Comparison of ENCODE assay signal across 9 mouse cellular contexts in the genomic region with DNA sequence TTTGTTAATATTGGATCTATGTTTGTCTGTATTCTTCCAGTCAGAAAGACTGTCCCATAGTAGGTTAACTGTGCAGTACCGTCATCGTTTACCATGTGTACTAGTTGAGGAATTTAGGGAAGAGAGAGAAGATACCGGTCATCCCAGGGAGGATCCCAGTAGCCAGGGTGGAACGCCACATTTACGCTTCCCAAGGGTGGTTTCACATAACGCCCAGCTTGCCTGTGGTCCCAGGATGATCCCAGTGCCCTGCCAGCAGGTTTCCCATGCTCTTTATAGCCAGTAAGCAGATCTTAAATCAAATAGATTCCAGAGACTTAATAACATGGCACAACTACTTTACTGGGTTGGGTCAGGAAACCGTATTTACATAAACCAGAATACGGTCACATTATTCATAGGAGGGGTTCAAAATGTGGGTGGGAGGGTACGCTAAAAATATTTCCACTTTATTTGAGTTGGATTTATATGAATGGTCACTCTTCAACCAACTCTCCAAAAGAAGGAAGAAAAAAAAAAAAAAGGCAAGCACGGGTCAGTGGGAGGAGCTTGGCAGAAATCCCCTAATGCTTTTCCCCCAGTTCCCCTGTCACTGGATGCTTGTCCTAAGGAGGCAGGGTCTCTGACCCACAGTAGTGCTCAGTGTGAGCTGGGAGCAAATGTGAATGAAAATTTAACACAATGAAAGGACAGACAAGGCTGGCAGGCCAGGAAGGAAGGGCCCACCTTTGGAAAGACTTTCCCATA. TPM values are rescaled to one million over a fixed set of nuclear protein-coding genes. Genes with fewer than 3 reads are reported as not detected.
A peak's percentile ranks its signal among the peaks of the same experiment; 100 is the strongest.
DNase-seq lines count a peak whose midpoint lies in the region; ATAC-seq and TF ChIP-seq lines count a peak whose summit lies in the region.
"Had no signal": no experiment of that assay in that cellular context is flagged by ENCODE, and none has a peak within 500 bp of the region (broad histone marks: within the 10 kb centered on the region; RNA-seq: fewer than 3 reads in every experiment).

No protein-coding gene starts in this region.

- peaks cover 3% of the 10 kb centered on the region; the same call in 1 of the 2 replicates for H3K36me3 ChIP-seq in heart, embryonic 12.5 days
- H3K36me3 ChIP-seq in intestine, postnatal 0 days (ENCODE audit: control insufficient read depth, insufficient read depth) = no peaks in the 10 kb centered on the region
- no peaks in the 10 kb centered on the region for H3K36me3 ChIP-seq in forebrain, embryonic 12.5 days (replicated peaks)

- peak overlapping the region; percentile 78 for H3K27ac ChIP-seq in heart, embryonic 12.5 days (ENCODE audit: poor library complexity, severe bottlenecking)
- no peak overlapping the region for H3K27ac ChIP-seq in intestine, postnatal 0 days (ENCODE audit: low read depth, low read length)
- no peak overlapping the region for H3K27ac ChIP-seq in forebrain, embryonic 12.5 days
- H3K27ac ChIP-seq: liver, embryonic 14.5 days had no signal

- intact Hi-C loops in heart, postnatal 36 days (cut with DNase I) = loop anchor here (5.0 kb wide), 2 partner anchors 39 to 59 kb away; no protein-coding TSS in a partner anchor

- peak; percentile 93 for DNase-seq in heart, adult 11 months
- no peak for DNase-seq in heart, postnatal 36 days
- peak; percentile 9 for DNase-seq in ES-CJ7 (ENCODE audit: low read depth, low spot score)
- no peak for DNase-seq in right cerebral cortex, adult 18-20 months
- no peak for DNase-seq in cerebellum, adult 11 months

- H3K4me1 ChIP-seq in heart, embryonic 12.5 days (replicated peaks) = peaks cover 47% of the 10 kb centered on the region
- H3K4me1 ChIP-seq in intestine, postnatal 0 days (replicated peaks; ENCODE audit: control insufficient read depth, insufficient read depth, low read length) = no peaks in the 10 kb centered on the region
- H3K4me1 ChIP-seq in forebrain, embryonic 12.5 days = peaks cover 12% of the 10 kb centered on the region

- TF ChIP-seq CTCF in intestine, postnatal 0 days (IDR thresholded peaks at IDR 0.05; ENCODE audit: low read depth) = no peak

- H3K4me3 ChIP-seq in heart, embryonic 12.5 days = peak overlapping the region; percentile 52
- H3K4me3 ChIP-seq in intestine, postnatal 0 days (ENCODE audit: low read depth, low read length) = peak overlapping the region; percentile 26
- H3K4me3 ChIP-seq in forebrain, embryonic 12.5 days (replicated peaks) = no peak overlapping the region

- no peaks in the 10 kb centered on the region for H3K27me3 ChIP-seq in heart, embryonic 12.5 days (replicated peaks)
- no peaks in the 10 kb centered on the region for H3K27me3 ChIP-seq in intestine, postnatal 0 days (replicated peaks; ENCODE audit: control insufficient read depth, insufficient read depth, low read length)
- peaks cover 11% of the 10 kb centered on the region; the same call in 1 of the 2 replicates for H3K27me3 ChIP-seq in forebrain, embryonic 12.5 days

- whole genome bisulfite sequencing in heart, embryonic 12.5 days = 56% methylated on average over 10 of the region's 10 CpGs
- WGBS in intestine, postnatal 0 days = 57% methylated on average over 10 of the region's 10 CpGs
- WGBS in forebrain, embryonic 12.5 days = 78% methylated on average over 10 of the region's 10 CpGs

- H3K4me2 ChIP-seq in heart, embryonic 12.5 days = peak overlapping the region; percentile 90
- peak overlapping the region; percentile 54 for H3K4me2 ChIP-seq in intestine, postnatal 0 days (replicated peaks; ENCODE audit: low read depth)
- no peak overlapping the region for H3K4me2 ChIP-seq in forebrain, embryonic 12.5 days

- no peak for ATAC-seq in heart, embryonic 12.5 days (ENCODE audit: insufficient number of reproducible peaks, low FRiP score)
- ATAC-seq in intestine, postnatal 0 days = no peak
- no peak for ATAC-seq in forebrain, embryonic 12.5 days (ENCODE audit: low FRiP score)

- H3K9me3 ChIP-seq in heart, embryonic 12.5 days (replicated peaks) = no peaks in the 10 kb centered on the region
- no peaks in the 10 kb centered on the region for H3K9me3 ChIP-seq in intestine, postnatal 0 days (ENCODE audit: control insufficient read depth)
- no peaks in the 10 kb centered on the region for H3K9me3 ChIP-seq in forebrain, embryonic 12.5 days

- H3K9ac ChIP-seq in heart, embryonic 12.5 days = peak overlapping the region; percentile 70
- H3K9ac ChIP-seq in intestine, postnatal 0 days (ENCODE audit: low read depth, low read length) = no peak overlapping the region
- no peak overlapping the region for H3K9ac ChIP-seq in forebrain, embryonic 12.5 days
- H3K9ac ChIP-seq: liver, embryonic 14.5 days had no signal

RNA-seq across cellular contexts. Expression of a gene that starts 3.2 kb away (rescaled TPM):
- 10 to 100 TPM; 65.8 to 75.2 TPM for total RNA-seq in heart, postnatal 36 days (2021)
- polyA plus RNA-seq in heart, embryonic 12.5 days (2016; fragmentation: Nextera tagmentation; extraction: Ambion mirVana) = 144 and 158 TPM in 2 replicates
- polyA plus RNA-seq in intestine, postnatal 0 days (2015; fragmentation: Nextera tagmentation; extraction: Ambion mirVana) = 27.2 and 28.3 TPM in 2 replicates
- 16.4 and 20.4 TPM in 2 replicates for polyA plus RNA-seq in forebrain, embryonic 12.5 days (2016; fragmentation: Nextera tagmentation; extraction: Ambion mirVana)

Comparison
In these comparisons a context has a peak if more than half of its experiments do, and no peak if none do; other contexts are left out.
1. DNase-seq: peak in heart, adult 11 months (single experiment) and ES-CJ7 (single experiment); none in heart, postnatal 36 days (0 of 2), right cerebral cortex, adult 18-20 months (single experiment) and cerebellum, adult 11 months (single experiment).